Mouse (Mus musculus): ENCODE data around the gene Casd1. TPM values are rescaled to one million over a fixed set of nuclear protein-coding genes. Genes with fewer than 3 reads are reported as not detected.
A peak's percentile ranks its signal among the peaks of the same experiment; 100 is the strongest.

Gene Casd1
- 39.9 and 41.9 TPM in 2 replicates for total RNA-seq (2021)
- long read RNA-seq, transcript Casd1-201 (18 exons, 3,961 nt): major isoform, 33 of 47 reads
- long read RNA-seq, partial matches to known transcripts: 6 of 47 reads
- long read RNA-seq, other reads (novel, unspliced or antisense): 8 of 47 reads

DNA sequence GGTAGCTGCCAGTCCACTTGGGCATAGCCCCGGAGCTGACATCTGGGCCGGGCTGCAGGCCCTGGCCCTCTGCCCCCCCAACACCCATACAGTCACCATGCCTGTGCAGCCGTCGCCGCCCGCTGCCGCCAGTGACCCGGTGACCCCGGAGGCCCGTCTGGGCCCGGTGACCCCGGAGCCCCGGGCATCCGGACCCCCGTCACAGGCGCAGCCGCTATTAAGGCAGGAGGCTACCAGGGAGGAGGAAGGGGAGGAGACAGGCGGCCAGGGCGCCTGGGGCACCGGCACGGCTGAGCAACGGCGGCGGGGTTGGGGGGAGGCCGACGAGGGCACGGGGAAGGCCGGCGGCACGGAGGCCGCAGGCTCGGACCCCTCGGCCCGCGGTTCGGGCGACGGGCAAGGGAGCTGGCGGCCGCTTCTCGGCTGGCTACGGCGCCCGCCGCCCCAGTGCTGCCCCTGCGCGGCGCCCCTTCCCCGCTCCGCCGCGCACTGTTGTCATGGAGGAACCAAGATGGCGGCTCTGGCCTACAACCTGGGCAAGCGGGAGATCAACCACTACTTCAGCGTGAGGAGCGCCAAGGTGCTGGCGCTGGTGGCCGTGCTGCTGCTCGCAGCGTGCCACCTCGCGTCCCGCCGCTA, at the start of gene Casd1:
Casd1 (plus strand) TSS at position 182 of the 639 bp plus-strand sequence.
- DNase-seq: peak; percentile 62

DNA sequence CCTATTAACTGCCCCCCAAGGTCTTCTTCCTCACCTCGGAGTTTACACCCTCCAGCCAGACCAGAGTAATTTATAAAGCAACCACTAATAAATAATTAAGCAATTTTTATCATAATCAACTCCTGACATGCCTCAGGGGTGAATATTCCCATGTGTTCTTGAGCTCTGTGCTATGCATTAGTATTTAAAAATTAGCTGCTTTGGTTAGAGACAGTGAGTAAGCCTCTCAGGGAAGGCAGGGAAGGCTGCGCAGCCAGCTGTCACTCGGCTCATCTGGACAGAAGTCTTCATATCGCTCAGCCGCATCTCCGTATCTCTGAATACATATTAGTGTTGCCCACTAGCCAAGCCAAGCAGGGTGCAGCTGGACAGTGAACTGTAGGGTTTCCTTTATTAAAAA, 45.3 kb upstream of the Casd1 start:
- no peak for DNase-seq

DNA sequence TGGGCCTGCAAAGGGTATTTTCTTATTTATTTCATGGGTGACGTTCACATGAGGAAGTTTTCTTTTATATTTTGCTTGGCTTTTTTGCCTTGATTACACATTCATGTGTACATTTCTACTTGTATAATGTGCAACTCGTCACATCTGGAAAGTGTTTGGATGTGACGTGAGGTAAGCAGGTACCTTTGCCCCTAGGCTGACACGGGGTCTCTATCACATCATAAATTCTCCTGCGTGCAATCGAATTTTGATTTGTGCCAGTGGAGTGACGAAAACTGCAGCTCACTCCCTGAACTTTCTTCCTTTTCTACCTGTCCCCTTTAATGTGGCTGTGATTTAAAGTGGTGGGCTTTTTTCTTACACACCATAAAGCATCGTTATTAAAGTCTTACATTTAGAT, 43.6 kb upstream of the Casd1 start:
- DNase-seq: no peak

DNA sequence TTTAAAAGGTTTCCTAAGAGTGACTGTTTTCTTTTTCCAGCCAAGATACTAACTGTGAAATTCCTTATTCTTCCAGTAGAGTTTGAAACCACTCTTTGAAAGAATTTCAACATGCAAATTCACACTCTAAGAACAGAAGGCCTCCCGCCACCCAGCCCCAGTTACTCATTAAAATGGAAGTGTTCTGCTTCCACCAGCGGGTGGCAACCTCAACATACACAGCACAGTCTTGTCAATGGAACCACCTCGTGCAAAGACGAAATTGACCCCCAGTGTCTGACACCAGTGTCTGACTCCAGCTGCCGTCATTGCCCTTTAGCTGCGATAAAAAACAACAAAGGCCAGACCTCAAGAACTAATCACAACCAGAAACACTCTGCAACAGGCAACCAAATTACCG, 43.0 kb upstream of the Casd1 start:
- DNase-seq: peak; percentile 53

DNA sequence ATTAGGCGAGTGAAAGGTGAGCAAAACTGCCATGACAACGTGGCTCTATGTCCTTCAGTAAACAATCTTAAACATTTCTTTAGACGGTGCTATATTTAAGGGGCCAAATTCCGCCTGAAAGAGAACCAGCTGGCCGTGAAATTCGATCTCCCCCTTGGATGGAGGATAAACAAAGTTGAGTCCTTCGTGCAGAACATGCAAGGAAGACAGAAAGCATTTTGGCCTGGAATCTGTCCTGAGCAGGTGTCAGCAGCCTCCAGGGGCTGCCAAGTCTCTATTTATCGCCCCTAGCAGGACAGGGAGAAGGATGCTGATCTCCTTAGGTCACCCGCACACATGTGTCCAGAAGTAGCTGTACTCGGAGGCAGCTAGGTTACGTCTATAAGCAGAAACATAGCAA, 39.5 kb upstream of the Casd1 start:
- DNase-seq: no peak

DNA sequence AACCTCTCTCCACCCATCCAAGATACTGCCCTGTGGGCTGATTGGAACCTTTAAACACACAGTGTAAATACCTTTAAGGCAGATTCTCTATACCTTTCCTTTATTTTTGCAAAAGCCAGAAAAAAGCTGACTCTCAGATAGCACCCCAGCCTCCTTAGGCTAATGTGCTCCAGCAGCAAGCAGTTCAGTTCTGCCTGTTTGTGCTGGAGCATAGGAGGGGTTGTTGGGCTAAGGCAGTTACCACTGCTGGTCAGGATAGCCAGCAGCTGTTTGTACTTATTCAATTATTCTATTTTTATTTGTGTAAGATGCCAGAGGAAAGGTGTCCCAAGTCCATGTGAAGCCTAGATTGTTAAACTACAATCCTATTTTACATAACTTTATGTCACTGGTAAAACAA, 39.0 kb upstream of the Casd1 start:
- DNase-seq: no peak

DNA sequence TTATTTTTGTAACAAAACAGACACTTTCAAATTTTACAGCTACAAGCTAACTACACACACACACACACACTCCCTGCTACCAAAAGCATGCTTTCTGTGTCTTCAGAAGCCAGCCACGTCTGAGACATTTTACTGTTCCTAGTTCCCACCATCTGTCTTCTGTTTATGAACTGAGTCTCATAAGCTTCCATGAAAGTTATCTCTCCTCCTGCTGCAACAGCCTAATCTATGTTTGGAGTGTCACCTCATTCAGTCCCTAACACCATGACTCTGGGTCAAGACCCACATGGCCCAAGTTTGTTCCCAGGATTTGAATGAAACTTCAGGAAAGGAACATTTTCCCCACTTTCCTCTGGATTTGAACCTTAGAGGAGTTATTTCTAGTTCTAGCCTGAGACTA, 38.2 kb upstream of the Casd1 start:
- no peak for DNase-seq

DNA sequence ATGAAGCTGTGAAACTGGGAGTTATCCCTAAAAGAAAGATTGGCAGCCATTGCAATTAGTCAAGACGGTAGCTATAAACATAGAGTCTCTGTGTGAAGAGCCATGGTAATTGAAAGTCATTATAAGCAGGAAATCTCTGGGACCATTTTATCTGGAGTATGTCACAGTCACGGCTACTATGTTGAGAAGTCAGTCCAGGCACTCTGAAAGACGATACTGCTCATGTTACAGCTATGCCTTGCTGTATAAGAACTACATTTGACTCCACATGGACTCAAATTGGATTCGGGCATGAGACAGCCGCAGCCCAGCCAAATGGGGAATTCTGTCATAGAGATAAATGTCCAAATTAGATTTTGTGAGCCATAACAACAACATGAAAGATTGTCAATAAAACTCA, 37.2 kb upstream of the Casd1 start:
- no peak for DNase-seq

DNA sequence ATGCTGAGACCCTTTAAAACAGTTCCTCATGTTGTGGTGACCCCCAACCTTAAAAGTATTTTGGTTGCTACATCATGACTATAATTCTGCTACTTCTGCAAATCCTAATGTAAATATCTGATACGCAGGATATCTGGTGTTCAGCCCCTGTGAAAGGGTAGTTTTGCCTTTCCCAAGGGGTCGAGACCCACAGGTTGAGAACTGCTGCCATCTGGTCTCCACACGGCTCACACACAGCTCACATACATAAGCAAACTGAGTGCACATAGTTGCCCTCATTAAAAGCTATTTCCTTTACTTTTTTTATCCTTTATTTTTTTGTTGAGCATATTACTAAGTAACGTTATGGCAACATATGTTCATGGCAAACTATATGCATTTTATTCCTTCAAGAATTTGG, 30.2 kb upstream of the Casd1 start:
- no peak for DNase-seq

DNA sequence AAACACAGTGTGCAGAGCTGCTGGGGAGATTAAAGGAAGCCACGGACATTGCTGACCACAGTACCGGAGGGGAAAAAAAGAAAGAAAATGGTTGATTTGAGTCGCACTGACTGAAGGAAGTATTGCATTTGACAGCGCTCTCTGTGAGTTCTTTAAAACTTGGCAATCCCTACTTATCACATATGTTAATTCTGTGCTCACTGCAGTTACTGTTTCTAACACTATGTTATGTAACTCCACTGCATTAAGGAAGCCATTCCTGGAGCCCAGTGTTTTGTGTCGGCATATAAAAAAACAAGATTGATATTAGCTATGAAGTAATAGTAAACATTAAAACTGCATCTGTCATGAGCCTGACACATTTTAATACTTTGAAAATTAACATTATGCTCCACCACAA, 22.9 kb upstream of the Casd1 start:
- DNase-seq: no peak

DNA sequence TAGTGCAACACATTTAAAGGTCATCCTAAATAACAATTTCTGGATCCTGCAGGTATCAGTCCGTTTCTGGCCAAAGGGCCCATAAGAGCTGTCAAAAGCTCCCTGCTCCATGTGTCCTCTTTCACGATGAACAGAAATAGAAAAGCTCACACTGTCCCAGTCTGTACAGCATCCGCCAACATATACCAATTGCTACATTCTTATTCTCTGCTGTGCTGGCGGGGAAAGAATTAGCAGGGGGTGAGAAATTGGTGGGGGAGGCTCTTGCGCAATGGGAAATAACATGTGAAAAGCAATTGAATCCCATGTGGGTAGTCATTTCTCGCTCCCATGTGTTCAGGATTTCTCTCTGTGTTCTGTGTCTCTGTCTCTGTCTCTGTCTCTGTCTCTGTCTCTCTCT, 22.3 kb upstream of the Casd1 start:
- DNase-seq: no peak

DNA sequence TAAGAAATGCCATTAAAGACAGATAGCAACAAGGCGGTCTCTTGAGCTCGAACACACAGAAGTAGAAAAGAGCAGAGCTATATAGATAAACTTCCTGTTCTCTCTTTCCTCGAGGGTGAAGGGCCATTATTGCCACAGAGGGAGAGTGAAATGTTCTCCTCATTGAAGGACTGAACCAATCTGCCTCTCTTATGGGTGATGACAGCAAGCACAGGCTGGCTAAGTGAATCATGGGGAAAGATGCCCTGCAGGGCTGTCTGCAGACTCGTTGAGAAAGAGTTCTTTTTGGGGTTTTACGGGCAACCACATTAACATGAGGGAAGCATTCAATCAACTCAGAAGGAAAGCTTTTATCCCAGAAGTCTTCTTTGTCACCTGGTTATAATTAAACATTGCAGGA, 21.0 kb upstream of the Casd1 start:
- no peak for DNase-seq

DNA sequence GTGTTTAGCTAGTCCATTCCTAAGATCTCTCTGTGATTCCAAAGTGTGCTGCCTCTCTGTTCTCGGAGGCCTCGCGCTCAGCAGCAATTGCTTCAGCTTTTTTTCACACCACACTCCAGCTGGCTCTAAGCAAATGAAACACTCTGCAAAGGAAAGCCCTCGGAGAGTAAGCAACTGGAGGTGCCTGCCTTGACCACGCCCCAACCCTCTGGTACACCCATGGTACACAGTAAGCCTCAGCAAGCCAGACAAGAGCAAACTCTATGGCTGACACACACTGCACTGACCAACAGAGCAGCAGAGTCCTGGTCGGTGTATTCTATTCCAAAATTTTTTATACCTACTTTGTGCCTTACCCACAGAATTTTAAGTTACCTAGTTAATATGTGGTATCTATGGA, 17.2 kb upstream of the Casd1 start:
- DNase-seq: no peak

DNA sequence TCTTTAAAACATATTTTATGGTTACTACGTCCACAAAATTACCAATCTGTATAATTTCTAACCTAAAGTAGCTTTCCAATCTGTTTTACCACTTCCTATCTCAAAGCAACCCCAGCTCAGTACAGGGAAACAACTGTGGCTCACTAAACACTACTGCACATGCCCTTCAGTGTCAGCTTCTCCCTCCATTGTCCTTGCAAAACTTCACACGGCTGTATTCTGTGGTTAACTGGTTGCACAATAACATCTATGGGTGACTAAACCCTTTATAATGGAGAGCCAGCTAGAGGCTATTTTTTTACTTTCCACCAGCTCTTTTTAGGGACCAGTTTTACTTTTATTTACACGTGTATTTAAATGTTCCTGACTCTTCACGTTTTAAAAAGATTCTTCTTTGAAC, 12.7 kb upstream of the Casd1 start:
- no peak for DNase-seq

DNA sequence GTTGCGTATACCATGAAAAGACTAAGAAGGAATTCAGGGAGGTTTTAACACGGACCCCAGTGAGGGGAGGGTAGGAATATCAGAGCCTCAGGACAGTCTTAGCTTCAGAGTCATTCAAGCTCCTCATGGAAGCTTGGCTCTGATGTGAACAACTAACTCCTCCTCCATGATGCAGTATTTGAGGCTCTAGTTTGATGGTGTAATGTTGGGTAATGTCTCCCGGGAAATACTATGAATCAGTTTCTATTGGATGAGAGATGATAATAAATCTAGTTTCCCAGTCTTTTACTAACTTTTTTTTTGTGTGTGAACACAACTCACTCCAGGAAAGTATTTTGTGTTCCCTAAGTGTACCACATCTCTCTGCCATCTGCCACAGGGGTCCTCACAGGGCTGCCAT, 11.9 kb upstream of the Casd1 start:
- no peak for DNase-seq

DNA sequence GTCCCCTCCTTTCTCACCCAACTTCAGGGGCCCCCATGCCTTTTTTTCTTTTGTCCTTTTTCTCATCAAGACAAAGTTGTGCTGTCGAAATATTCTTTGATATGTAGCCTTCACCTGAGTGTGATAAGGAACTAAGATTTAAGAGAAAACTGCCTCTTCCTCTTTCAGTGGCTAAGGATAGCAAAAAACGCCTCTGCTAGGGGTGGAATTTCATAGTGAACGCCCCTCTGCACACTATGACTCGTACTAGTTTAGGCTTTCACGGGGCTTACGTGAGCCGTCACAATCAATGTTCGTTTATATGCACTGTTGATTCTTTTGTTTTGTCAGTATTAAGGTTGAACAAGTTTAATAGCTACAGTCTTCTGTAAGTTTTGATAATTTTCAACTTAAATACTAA, 10.6 kb upstream of the Casd1 start:
- no peak for DNase-seq

DNA sequence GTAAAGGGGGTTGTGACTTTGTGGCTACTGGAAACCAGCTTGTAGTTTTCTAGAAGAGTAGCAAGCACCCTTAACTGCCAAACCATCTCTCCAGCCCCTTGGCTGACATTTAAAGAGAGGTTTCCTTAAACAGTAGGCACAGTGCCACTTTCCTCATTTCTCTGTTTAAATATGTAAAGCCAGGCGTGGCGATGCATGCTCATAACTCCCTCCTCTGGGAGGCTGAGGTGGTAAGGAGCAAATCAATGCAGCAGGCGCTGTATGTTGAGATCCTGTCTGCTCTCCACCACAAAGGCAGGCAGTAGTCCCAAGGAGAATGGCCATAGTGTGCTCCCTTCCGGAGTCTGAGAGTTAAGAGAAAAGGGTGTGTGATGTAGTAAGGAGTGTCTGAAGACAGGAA, 2.9 kb upstream of the Casd1 start:
- no peak for DNase-seq

DNA sequence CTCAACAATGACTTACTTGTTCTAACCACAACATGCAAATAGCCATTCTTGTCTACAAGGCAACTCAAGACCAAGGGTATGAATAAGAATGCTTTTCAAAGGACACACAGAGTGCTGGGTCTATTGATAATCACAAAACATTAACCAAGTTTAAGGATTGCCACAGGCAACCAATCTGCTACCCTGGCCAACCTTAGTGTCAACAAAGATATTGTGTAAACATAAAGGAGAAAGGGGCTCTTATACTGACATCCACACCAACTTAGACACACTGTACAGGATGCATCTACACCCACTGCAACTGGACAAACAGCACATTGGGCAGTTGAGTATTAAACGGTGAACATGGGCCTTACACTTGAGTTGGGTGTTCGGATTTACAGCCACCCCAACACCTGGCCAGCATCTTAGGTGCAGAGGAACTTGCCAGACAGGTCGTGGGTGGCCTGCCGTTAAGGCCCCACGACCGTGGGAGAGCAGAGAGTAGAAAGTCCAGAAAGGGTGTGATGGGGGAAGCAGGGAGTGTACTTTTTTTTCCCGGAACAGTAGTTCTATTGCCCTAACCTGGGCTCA, 468 bp upstream of the Casd1 start:
- DNase-seq: no peak

DNA sequence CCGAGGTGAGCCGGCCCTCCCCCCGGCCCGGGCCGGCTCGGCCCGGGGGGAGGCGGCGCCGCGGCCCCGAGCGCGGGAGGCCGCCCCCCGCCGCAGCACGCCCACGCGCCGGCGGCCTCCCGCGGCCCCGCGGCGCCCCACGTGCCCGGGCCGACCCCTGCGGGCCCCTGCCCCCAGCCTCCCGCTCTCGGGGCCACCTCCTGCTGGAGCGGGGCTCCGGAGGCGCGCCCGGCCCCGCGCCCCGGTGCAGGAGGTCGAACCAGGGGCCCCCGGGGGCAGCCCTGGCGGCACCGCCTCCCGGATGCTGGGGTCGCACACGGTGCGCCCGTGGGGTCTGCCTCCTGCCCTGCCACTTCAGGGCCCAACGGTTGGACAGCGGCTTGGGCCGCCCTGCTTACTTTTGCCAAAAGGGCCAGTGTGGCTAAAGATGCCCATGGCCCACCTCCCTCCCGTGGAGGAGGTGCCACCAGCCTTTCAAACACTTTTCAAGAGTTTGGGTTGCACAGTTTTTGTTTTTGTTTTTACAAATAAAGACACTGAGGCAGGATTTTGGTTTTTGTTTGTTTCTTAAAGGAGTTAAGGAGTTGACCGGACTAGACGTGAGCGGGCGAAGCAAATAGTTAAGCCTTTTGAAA, 775 bp downstream of the Casd1 start:
- peak; percentile 35 for DNase-seq

DNA sequence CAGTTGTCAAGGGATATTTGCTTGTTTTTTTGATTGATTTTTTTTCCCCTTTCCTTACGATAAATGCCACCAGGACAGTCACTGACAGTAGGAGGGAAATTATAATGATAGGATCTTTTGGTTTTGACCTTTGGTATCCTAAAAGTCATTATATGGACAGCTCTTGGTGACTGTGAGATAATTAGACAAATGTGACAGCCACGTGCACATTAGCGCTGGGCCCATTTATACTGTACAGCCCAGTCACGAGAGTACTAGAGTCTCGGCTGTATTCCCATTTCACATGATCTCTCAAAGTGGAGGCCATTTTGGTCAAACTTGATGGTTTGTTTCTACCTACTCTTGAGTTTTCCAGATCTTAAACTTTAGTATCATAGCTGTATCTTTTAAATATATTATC, 1.4 kb downstream of the Casd1 start:
- DNase-seq: no peak

DNA sequence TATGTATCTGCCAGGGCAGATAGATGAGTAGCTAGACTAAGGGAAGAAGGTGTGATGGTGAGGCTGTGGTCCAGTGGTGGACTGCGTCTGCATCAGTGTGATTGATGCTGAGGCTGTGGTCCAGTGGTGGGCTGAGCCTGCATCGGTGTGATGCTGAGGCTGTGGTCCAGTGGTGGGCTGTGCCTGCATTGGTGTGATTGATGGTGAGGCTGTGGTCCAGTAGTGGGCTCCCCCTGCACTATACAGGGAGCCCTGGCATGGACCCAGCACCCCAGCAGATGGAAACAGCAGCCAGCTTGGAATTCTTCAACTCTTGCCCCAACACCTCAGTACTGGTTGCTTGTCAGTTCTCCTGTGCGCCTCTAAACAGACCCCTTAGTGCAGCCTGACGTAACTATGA, 5.8 kb downstream of the Casd1 start:
- no peak for DNase-seq

DNA sequence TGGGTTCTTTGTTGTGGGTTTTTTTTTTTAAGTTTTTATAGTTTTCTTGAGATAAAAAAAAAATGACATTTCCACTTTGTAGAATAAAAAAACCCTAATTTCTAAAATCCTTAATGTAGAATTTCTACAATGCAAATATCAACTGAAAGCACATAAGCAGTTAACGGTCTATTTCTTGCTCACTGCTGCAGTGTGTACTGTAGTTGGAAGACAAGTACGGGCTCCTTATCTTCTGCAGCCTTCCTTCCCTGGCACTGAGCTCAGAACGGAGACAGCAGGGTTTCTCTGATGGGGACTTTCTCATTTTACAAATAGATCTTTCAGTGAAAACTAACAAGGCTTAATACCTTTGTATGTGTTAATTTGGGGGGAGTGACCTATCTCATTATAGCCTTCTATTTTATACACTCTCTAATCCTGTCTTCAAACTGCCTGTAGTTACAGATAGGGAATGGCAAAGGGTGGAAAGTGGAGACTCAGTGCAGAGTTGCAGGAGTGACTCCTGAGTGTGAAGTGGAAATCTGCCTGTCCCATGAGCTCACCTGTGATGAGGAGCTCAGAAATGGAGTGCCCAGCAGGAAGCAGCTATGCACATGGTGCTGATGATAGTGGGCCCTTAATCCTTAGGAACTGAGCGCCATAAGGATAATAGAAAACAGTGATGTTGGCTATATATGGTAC, 9.7 kb downstream of the Casd1 start:
- DNase-seq: no peak

DNA sequence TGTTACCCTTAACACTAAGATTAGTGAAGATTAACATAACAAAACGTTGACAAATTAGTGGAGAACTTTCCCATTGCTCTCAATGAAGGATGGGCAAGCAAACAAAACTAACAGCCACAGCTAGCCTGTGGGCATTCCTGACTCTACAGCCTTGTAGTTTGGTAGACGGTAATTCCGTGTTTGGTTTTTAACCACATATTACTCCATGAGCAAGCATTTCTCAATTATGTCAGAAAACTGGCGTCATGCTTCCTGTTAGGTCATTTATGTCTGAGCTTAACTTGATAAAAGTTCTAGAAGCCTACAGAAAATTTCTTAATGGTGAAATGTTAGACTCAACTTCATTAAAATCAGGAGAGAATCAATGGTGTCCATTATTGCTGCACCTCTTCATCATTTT, 11.2 kb downstream of the Casd1 start:
- DNase-seq: no peak

Data from adrenal gland, postnatal 25 days (tissue).